Mouse (Mus musculus) myocyte (in vitro differentiated cells): ENCODE data around the gene Hist1h2ac.

ENCODE experiments used
- E2F4 ChIP-seq: IDR thresholded peaks from one replicate; pipeline ENCODE4 v1.6.1; 2011; ENCODE audit warnings: mild to moderate bottlenecking, control low read depth, moderate library complexity; ENCODE audit not compliant: insufficient read depth
- MAX ChIP-seq: IDR thresholded peaks from one replicate; pipeline ENCODE4 v1.6.1; 2011; ENCODE audit warnings: low read depth, mild to moderate bottlenecking, control low read depth
- MYOD1 ChIP-seq, 3 experiments: IDR thresholded peaks; one replicate each; pipeline ENCODE4 v1.6.1; 2011; ENCODE audit warnings: control low read depth in 2 of 3, low read depth in 2 of 3, mild to moderate bottlenecking in 2 of 3, moderate library complexity in 1 of 3; ENCODE audit not compliant: insufficient read length in 2 of 3, control insufficient read depth in 1 of 3
- POLR2A ChIP-seq: IDR thresholded peaks from one replicate; pipeline ENCODE4 v1.6.1; 2011; ENCODE audit warnings: low read depth, mild to moderate bottlenecking, control low read depth, moderate library complexity; ENCODE audit not compliant: insufficient read length
- POLR2AphosphoS2 ChIP-seq: IDR thresholded peaks from one replicate; pipeline ENCODE4 v1.6.1; 2011; ENCODE audit warnings: low read depth, control low read depth; ENCODE audit not compliant: insufficient read length
- TCF12 ChIP-seq: IDR thresholded peaks from one replicate; pipeline ENCODE4 v1.6.1; 2011; ENCODE audit warnings: mild to moderate bottlenecking, control low read depth; ENCODE audit not compliant: poor library complexity, insufficient read depth, severe bottlenecking

GRCm38 (mm10) chr13:23699767-23700166 lies 16.0 kb upstream of the Hist1h2ac start:
- no peak for TF ChIP-seq POLR2A
- no peak for TF ChIP-seq E2F4
- TF ChIP-seq MAX, result no peak
- no peak for TF ChIP-seq MYOD1 (IDR thresholded peaks at IDR 0.05; ENCODE audit: control insufficient read depth in 1 of 3, insufficient read length in 2 of 3, low read depth in 2 of 3)
- TF ChIP-seq POLR2AphosphoS2, result no peak
- TF ChIP-seq TCF12, result no peak
